In genomic region chr2:164866741-164867551, GRCm38 (mm10) we compare ENCODE assay signal across 8 mouse cellular contexts. TPM values are rescaled to one million over a fixed set of nuclear protein-coding genes. Genes with fewer than 3 reads are reported as not detected.
DNase-seq lines count a peak whose midpoint lies in the region; TF ChIP-seq lines count a peak whose summit lies in the region.

No protein-coding gene starts in this region.

- H3K4me2 ChIP-seq in myocyte (ENCODE audit: low read depth): peak overlapping the region; percentile 51

- intact Hi-C loops in gastrocnemius, adult 2 months (cut with DNase I): no loop called here

- peak overlapping the region; percentile 72 for H3K27ac ChIP-seq in gastrocnemius, adult 2 months

- H3K79me2 ChIP-seq in myocyte (ENCODE audit: control insufficient read depth, insufficient read depth): no peaks in the 10 kb centered on the region

- H3ac ChIP-seq in myocyte (ENCODE audit: control insufficient read depth, insufficient read length): no peak overlapping the region

- H3K36me3 ChIP-seq in myocyte (ENCODE audit: control insufficient read depth, insufficient read depth): no peaks in the 10 kb centered on the region

- peak; percentile 59 for DNase-seq in gastrocnemius, adult 2 months
- no peak for DNase-seq in gastrocnemius, postnatal 10 days
- DNase-seq in Muller cell, postnatal 12 days (ENCODE audit: inconsistent ontology term): peak; percentile 50
- peak; percentile 89 for DNase-seq in heart, adult 8-10 months (ENCODE audit: low spot score)
- DNase-seq in kidney, postnatal 14 days: peak; percentile 81
- DNase-seq in left cerebral cortex, adult 9 months (ENCODE audit: low spot score in 2 of 2): no peak
- DNase-seq in frontal cortex, adult 2 months (ENCODE audit: extremely low spot score in 1 of 2, low spot score in 1 of 2): no peak

- H3K27me3 ChIP-seq in myocyte (ENCODE audit: control insufficient read depth, insufficient read depth, insufficient read length): no peaks in the 10 kb centered on the region

- no peak overlapping the region for H3K4me3 ChIP-seq in gastrocnemius, adult 2 months
- H3K4me3 ChIP-seq in myocyte: no peak overlapping the region

- no peak for TF ChIP-seq CTCF in gastrocnemius, adult 2 months (IDR thresholded peaks at IDR 0.05)

- TF ChIP-seq POLR2A in myocyte (IDR thresholded peaks at IDR 0.05; ENCODE audit: insufficient read length, low read depth): no peak

TF ChIP-seq in myocyte, 11 proteins besides CTCF, POLR2A, EP300 and RAD21:
- TF ChIP-seq MYOG (IDR thresholded peaks at IDR 0.05; ENCODE audit: control insufficient read depth in 1 of 3, insufficient read depth in 1 of 3, insufficient read length in 2 of 3, low read depth in 2 of 3) (peak in 1 of 3 experiments; percentile 55), MAX (IDR thresholded peaks at IDR 0.05; ENCODE audit: low read depth) (peak; percentile 33), MYOD1 (IDR thresholded peaks at IDR 0.05; ENCODE audit: control insufficient read depth in 1 of 3, insufficient read length in 2 of 3, low read depth in 2 of 3) (no peak), POLR2AphosphoS2 (IDR thresholded peaks at IDR 0.05; ENCODE audit: insufficient read length, low read depth) (no peak), TCF12 (IDR thresholded peaks at IDR 0.05; ENCODE audit: insufficient read depth, poor library complexity, severe bottlenecking) (no peak), REST (IDR thresholded peaks at IDR 0.05; ENCODE audit: insufficient read depth, insufficient read length) (no peak), SRF (IDR thresholded peaks at IDR 0.05; ENCODE audit: control insufficient read depth, insufficient read length, low read depth) (no peak)
TF ChIP-seq in myocyte: peak in this region for 2.

RNA-seq across cellular contexts. Expression of gene Pltp, which starts 9.4 kb away (rescaled TPM):
- total RNA-seq in gastrocnemius, adult 2 months (2021): 10 to 100 TPM; 11.4 to 20.1 TPM
- 10 to 100 TPM; 15.2 to 18.5 TPM for total RNA-seq in gastrocnemius, postnatal 10 days (2021)
- total RNA-seq in heart, adult 8-10 months (2022): 10 to 100 TPM; 32.8 to 40.4 (median 35.7) TPM
- 117 TPM for polyA plus RNA-seq in myocyte (2012; fragmentation: generic; extraction: Trizol)
- polyA plus RNA-seq in frontal cortex, adult 2 months (2012; rRNA removed): 154 and 170 TPM in 2 replicates

RNA-seq across cellular contexts. Expression of gene Pcif1, which starts 12.2 kb away (rescaled TPM):
- 10 to 100 TPM; 25.6 TPM for total RNA-seq in gastrocnemius, adult 2 months (2021)
- 10 to 100 TPM; 31.2 to 34.3 TPM for total RNA-seq in gastrocnemius, postnatal 10 days (2021)
- total RNA-seq in heart, adult 8-10 months (2022): 10 to 100 TPM; 23.3 to 34.7 (median 33.0) TPM
- polyA plus RNA-seq in myocyte (2012; fragmentation: generic; extraction: Trizol): 43.2 TPM
- polyA plus RNA-seq in frontal cortex, adult 2 months (2012; rRNA removed): 47.4 and 47.7 TPM in 2 replicates

RNA-seq across cellular contexts. Expression of gene Neurl2, which starts 33.7 kb away (rescaled TPM):
- 10 to 100 TPM; 31.1 to 37.0 TPM for total RNA-seq in gastrocnemius, adult 2 months (2021)
- 10 to 100 TPM; 39.2 to 45.2 TPM for total RNA-seq in gastrocnemius, postnatal 10 days (2021)
- 10 to 100 TPM; 53.8 to 59.3 (median 58.1) TPM for total RNA-seq in heart, adult 8-10 months (2022)
- polyA plus RNA-seq in myocyte (2012; fragmentation: generic; extraction: Trizol): 23.5 TPM
- 6.6 and 6.9 TPM in 2 replicates for polyA plus RNA-seq in frontal cortex, adult 2 months (2012; rRNA removed)

RNA-seq across cellular contexts. Expression of gene Ctsa, which starts 34.3 kb away (rescaled TPM):
- total RNA-seq in gastrocnemius, adult 2 months (2021): 10 to 100 TPM; 50.2 to 58.1 TPM
- 10 to 100 TPM; 53.3 to 75.2 TPM for total RNA-seq in gastrocnemius, postnatal 10 days (2021)
- 100 to 1,000 TPM in 3 of 4 experiments, 10 to 100 TPM in 1; 94.7 to 106 (median 103) TPM for total RNA-seq in heart, adult 8-10 months (2022)
- polyA plus RNA-seq in myocyte (2012; fragmentation: generic; extraction: Trizol): 202 TPM
- polyA plus RNA-seq in frontal cortex, adult 2 months (2012; rRNA removed): 177 and 194 TPM in 2 replicates

RNA-seq across cellular contexts. Expression of gene Spata25, which starts 38.6 kb away (rescaled TPM):
- total RNA-seq in gastrocnemius, adult 2 months (2021): under 1 TPM in 1 of 2 experiments, not detected in 1; 0.84 TPM
- under 1 TPM; 0.68 TPM for total RNA-seq in gastrocnemius, postnatal 10 days (2021)
- 1 to 10 TPM in 1 of 4 experiments, under 1 TPM in 2, not detected in 1; 0.66 to 1.2 (median 0.80) TPM for total RNA-seq in heart, adult 8-10 months (2022)
- polyA plus RNA-seq in myocyte (2012; fragmentation: generic; extraction: Trizol): 0.40 TPM
- 0.69 TPM in 1 of 2 replicates, not detected in the other for polyA plus RNA-seq in frontal cortex, adult 2 months (2012; rRNA removed)

Comparison
In these comparisons a context has a peak if more than half of its experiments do, and no peak if none do; other contexts are left out.
1. DNase-seq: peak in gastrocnemius, adult 2 months (single experiment), Muller cell, postnatal 12 days (single experiment), heart, adult 8-10 months (single experiment) and kidney, postnatal 14 days (single experiment); none in gastrocnemius, postnatal 10 days (single experiment), left cerebral cortex, adult 9 months (0 of 2) and frontal cortex, adult 2 months (0 of 2).